Mouse (Mus musculus) midbrain, embryonic 12.5 days (tissue): ENCODE measurements around the gene Sesn3. TPM values are rescaled to one million over a fixed set of nuclear protein-coding genes. Genes with fewer than 3 reads are reported as not detected.

Experiments
- polyA plus RNA-seq: library from polyadenylated mRNA; unstranded; fragments of >200 nt; fragmentation: Nextera tagmentation; extraction: Ambion mirVana; gene quantifications from 2 replicates; pipeline ENCODE4 v1.2.1, GENCODE M21; 2016

Gene Sesn3
- polyA plus RNA-seq, 1 experiment from 2014 or later: 25.0 TPM

Other genes starting within 250 kb of the Sesn3 start
- gene Endod1, start 106.4 kb downstream of the Sesn3 start, polyA plus RNA-seq: 8.5 and 10.3 TPM in 2 replicates
- gene Kdm4d, start 225.4 kb downstream of the Sesn3 start, polyA plus RNA-seq: 0.08 and 0.10 TPM in 2 replicates
- 183 and 185 TPM in 2 replicates for gene Cwc15, start 225.6 kb downstream of the Sesn3 start, polyA plus RNA-seq